Mouse (Mus musculus) liver, adult 2 months (tissue): ENCODE results near the gene Rab31. TPM values are rescaled to one million over a fixed set of nuclear protein-coding genes. Genes with fewer than 3 reads are reported as not detected.

Experiments used
- DNase-seq: peaks from one replicate; pipeline ENCODE4 v3.0.0-alpha.2; 2011; ENCODE audit warnings: low read depth, low spot score; ENCODE audit errors: extremely low read depth
- H3K27ac ChIP-seq: fragments of 200-500 bp; replicated peaks from 2 replicates; pipeline ENCODE4 v1.5.1; 2012; ENCODE audit warnings: low read depth, mild to moderate bottlenecking, control low read depth, inconsistent platforms, low read length; ENCODE audit not compliant: insufficient read depth
- H3K27me3 ChIP-seq: fragments of 200-500 bp; 2 replicates; pipeline ENCODE4 v1.6.1; 2012; ENCODE audit warnings: mild to moderate bottlenecking, moderate library complexity, low read length, inconsistent platforms; ENCODE audit not compliant: control insufficient read depth, insufficient read depth
- H3K36me3 ChIP-seq: fragments of 200-500 bp; 2 replicates; pipeline ENCODE4 v1.6.1; 2012; ENCODE audit warnings: low read length, inconsistent platforms; ENCODE audit not compliant: control insufficient read depth, insufficient read depth
- H3K4me1 ChIP-seq: fragments of 200-500 bp; 2 replicates; pipeline ENCODE4 v1.6.1; 2011; ENCODE audit warnings: low read length; ENCODE audit not compliant: control insufficient read depth, insufficient read depth
- H3K4me3 ChIP-seq: fragments of 200-500 bp; 2 replicates; pipeline ENCODE4 v1.5.1; 2011; ENCODE audit warnings: low read depth, mild to moderate bottlenecking, control low read depth, low read length, moderate library complexity; ENCODE audit not compliant: insufficient read depth
- H3K79me2 ChIP-seq: fragments of 200-500 bp; 2 replicates; pipeline ENCODE4 v1.6.1; 2012; ENCODE audit warnings: inconsistent platforms, mild to moderate bottlenecking, low read length, moderate library complexity; ENCODE audit not compliant: control insufficient read depth, insufficient read depth
- H3K9ac ChIP-seq: fragments of 200-500 bp; 2 replicates; pipeline ENCODE4 v1.6.1; 2012; ENCODE audit warnings: low read depth, mild to moderate bottlenecking, control low read depth, inconsistent platforms, low read length
- CTCF ChIP-seq: fragments of 200-500 bp; IDR thresholded peaks from 2 replicates; pipeline ENCODE4 v1.5.1; 2011; ENCODE audit warnings: low read depth, low read length, control low read depth
- POLR2A ChIP-seq: fragments of 200-500 bp; IDR thresholded peaks from 2 replicates; pipeline ENCODE4 v1.6.1; 2011; ENCODE audit warnings: low read length, control low read depth; ENCODE audit not compliant: insufficient read depth; ENCODE audit errors: extremely low read depth
- WGBS: fragments of 180-500 bp; shearing (Covaris S2); methylation state at CpG from one replicate; pipeline ENCODE4 v1.1.7; 2018; 5-methylcytosine and 5-hydroxymethylcytosine counted together
- polyA plus RNA-seq: library from polyadenylated mRNA; depleted of rRNA; stranded (reverse); fragments of >200 nt; gene quantifications from 2 replicates; pipeline ENCODE4 v1.2.3, GENCODE M21; 2012
- total RNA-seq: library from RNA; depleted of rRNA; stranded (reverse); fragments of >200 nt; gene quantifications from 2 replicates; pipeline ENCODE4 v1.2.3, GENCODE M21; 2014

Rab31 gene
- total and polyA plus RNA-seq, 2 experiments, result 3.5 to 5.4 TPM

DNA sequence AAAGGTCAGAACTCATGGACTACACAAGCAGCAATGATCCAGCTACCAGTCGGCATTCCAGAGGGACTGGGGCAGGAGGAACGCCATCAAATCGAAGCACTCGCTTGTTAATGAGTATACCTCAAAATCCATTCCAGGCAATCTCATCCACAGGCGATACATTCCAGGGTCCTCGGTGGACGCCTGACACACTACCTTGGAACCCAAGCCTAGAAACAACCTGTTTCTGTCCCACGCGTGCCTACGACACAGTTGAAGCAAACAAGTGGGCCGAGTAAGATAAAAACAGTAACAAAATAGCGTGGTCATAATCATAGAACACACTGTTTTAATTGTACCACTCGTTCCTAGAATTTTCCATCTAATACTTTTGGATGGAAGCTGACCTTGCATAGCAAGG lies 75.6 kb downstream of the Rab31 start:
- no peak overlapping the region for H3K27ac ChIP-seq
- no peak for TF ChIP-seq CTCF
- no peak for TF ChIP-seq POLR2A
- 97% methylated on average over 13 of the region's 13 CpGs for WGBS

DNA sequence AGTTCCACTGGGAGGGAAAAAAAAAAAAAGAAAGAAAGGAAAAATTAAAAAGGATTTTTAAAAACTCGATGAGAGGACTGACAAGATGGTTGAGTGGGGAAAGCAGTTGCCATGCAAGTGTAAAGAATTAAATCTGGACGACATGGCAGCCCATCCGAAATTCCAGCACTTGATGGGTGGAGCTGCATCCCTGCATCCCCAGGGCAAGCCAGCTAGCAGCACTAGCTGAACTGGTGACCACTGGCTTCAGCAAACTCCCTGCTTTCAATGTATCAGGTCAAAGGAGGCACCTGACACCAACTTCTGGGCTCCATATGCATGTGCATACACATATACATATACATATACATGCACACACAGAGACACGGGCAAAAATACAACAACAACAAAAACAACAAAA lies 80.3 kb downstream of the Rab31 start:
- no peak for TF ChIP-seq POLR2A
- TF ChIP-seq CTCF, result no peak
- H3K79me2 ChIP-seq, result no peaks in the 10 kb centered on the region; the same call in 1 of the 2 replicates
- WGBS, result 81% methylated on average over 4 of the region's 4 CpGs
- no peak overlapping the region for H3K9ac ChIP-seq
- no peaks in the 10 kb centered on the region for H3K36me3 ChIP-seq
- DNase-seq, result no peak
- H3K4me3 ChIP-seq, result no peak overlapping the region
- H3K27ac ChIP-seq, result no peak overlapping the region
- H3K27me3 ChIP-seq, result no peaks in the 10 kb centered on the region
- H3K4me1 ChIP-seq, result no peaks in the 10 kb centered on the region

More for the DNA sequence above, 75.6 kb downstream of the Rab31 start:
- Histone ChIP-seq H3K27me3 (no peaks in the 10 kb centered on the region), H3K79me2 (no peaks in the 10 kb centered on the region; the same call in 1 of the 2 replicates), H3K9ac (no peak overlapping the region), H3K36me3 (no peaks in the 10 kb centered on the region), H3K4me3 (no peak overlapping the region), H3K4me1 (no peaks in the 10 kb centered on the region)
- DNase-seq, result no peak

DNA sequence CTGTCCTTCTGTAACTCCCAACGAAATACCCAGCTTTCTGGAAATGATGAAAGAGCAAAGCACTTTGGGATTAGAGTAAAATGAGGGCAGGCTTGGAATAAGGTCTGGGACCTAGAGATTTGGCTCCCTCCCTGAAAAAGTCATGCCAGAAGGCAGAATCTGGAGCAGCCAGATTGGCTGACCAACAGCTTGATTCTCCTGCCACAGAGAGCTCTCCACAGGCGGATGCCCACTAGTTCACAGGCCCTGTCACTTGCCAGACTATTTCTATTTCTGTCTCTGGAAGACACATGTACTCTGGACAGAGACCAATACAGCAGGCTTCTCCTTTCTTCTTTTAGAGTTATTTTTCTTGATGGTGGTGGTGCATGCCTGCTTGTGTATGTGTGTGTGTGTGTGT lies 88.8 kb downstream of the Rab31 start:
- Histone ChIP-seq H3K4me1 (no peaks in the 10 kb centered on the region), H3K36me3 (no peaks in the 10 kb centered on the region), H3K79me2 (no peaks in the 10 kb centered on the region; the same call in 1 of the 2 replicates), H3K9ac (no peak overlapping the region), H3K27ac (no peak overlapping the region), H3K27me3 (no peaks in the 10 kb centered on the region), H3K4me3 (no peak overlapping the region)
- no peak for DNase-seq
- 84% methylated on average over 2 of the region's 2 CpGs for WGBS
- no peak for TF ChIP-seq CTCF
- no peak for TF ChIP-seq POLR2A

DNA sequence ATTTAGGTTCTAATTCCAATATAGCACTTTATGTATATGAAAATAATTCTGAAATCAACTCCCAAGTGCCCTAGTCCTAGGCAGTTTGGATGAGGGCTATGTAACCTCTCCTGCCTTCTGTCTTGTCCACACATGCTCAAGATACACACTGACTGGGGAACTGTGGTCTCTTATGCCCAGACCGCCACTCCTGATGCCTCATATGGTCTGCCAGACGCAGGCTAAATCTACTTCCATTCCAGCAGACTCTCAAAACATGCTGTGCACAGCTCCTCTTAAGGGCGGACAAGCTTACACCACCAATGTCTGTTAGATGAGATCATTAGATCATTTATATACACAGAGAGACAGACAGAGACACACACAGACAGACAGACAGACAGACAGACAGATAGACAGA lies 89.2 kb downstream of the Rab31 start:
- Histone ChIP-seq H3K79me2 (no peaks in the 10 kb centered on the region; the same call in 1 of the 2 replicates), H3K27me3 (no peaks in the 10 kb centered on the region), H3K4me1 (no peaks in the 10 kb centered on the region), H3K9ac (no peak overlapping the region), H3K4me3 (no peak overlapping the region), H3K36me3 (no peaks in the 10 kb centered on the region), H3K27ac (no peak overlapping the region)
- WGBS, result 90% methylated on average over 3 of the region's 3 CpGs
- DNase-seq, result no peak
- no peak for TF ChIP-seq POLR2A
- no peak for TF ChIP-seq CTCF

DNA sequence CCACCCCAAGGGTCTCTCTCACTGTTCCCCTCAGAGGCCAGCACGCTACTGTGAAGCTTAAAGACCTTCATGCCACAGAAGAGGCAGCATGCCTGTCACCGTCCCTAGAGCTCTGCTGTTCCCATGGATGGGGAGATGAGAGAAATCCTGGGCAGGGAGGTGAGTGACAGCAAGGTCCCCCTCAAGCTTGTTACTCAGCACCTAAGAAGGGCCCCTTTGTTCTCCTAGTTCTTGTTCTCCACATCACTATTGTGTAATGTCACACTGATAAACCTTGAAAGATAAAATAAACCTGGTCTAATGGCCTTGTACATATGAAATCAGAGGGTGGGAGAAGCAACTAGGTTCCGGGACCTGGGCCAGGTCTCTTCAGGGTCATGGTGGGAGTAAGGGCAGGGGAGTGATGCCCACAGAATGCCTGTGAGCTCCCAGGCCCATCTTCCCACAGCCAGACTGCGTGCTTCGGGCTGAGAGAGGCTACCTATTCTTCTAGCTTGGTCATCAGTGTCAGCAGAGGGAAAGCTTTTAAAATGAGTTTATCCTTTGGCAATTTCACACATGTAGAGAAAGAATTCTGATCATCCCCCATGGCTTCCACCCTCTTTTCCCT lies 90.4 kb downstream of the Rab31 start:
- Histone ChIP-seq H3K27me3 (no peaks in the 10 kb centered on the region), H3K36me3 (no peaks in the 10 kb centered on the region), H3K79me2 (no peaks in the 10 kb centered on the region; the same call in 1 of the 2 replicates), H3K4me1 (no peaks in the 10 kb centered on the region), H3K27ac (no peak overlapping the region), H3K4me3 (no peak overlapping the region), H3K9ac (no peak overlapping the region)
- DNase-seq, result no peak
- TF ChIP-seq POLR2A (no peak), CTCF (no peak)
- 95% methylated on average over 5 of the region's 5 CpGs for WGBS

DNA sequence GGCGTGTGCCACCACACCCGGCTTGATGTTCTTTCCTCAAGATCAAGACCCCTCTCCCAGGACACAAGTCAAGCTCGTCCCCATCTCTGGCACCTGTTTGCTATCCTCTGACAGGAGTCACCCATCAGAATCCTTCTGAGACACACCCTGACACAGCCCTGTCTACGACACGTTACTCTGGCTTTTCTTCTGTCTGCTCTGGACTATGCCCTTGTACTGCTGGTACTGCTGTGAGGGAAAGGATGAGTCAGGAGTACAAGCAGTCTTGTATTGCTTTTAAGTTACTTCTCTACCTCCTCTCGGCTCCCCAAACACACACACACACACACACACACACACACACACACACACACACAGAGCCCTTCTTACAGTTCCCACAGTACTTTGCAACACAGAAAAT lies 91.0 kb downstream of the Rab31 start:
- TF ChIP-seq POLR2A (no peak), CTCF (no peak)
- 87% methylated on average over 6 of the region's 6 CpGs for WGBS
- H3K36me3 ChIP-seq, result no peaks in the 10 kb centered on the region
- H3K4me1 ChIP-seq, result no peaks in the 10 kb centered on the region
- DNase-seq, result no peak
- H3K4me3 ChIP-seq, result no peak overlapping the region
- H3K27me3 ChIP-seq, result no peaks in the 10 kb centered on the region
- H3K9ac ChIP-seq, result no peak overlapping the region
- H3K79me2 ChIP-seq, result no peaks in the 10 kb centered on the region; the same call in 1 of the 2 replicates
- H3K27ac ChIP-seq, result no peak overlapping the region
